Mouse (Mus musculus): ENCODE data around the gene 9930111J21Rik2.

DNA sequence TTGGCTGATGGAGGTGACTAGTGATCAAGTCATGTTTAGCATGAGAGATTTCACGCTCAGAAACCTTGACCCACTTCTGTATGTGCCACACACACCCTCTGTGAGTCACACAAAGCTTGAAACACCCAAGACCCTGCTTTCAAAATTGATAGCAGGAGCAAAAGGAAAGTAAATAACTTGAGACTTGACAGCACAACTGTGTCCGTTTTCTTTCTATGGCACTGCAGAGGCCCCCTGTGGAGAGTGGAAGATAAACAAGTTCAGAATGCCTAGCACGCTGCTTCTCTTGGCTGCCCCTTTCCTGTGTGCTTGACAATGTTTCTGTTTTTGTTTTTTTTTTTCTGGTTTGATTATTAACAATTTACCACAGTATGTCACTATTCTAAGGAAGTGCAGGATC, 33.8 kb upstream of the 9930111J21Rik2 start:
- TF ChIP-seq POLR2A (IDR thresholded peaks at IDR 0.05; ENCODE audit: insufficient read length, low read depth) (no peak), CEBPB (IDR thresholded peaks at IDR 0.05; ENCODE audit: insufficient read depth, poor library complexity, severe bottlenecking) (no peak), MAX (IDR thresholded peaks at IDR 0.05; ENCODE audit: low read depth) (no peak), E2F4 (IDR thresholded peaks at IDR 0.05; ENCODE audit: insufficient read depth) (no peak), TCF12 (IDR thresholded peaks at IDR 0.05; ENCODE audit: insufficient read depth, poor library complexity, severe bottlenecking) (no peak), SRF (IDR thresholded peaks at IDR 0.05; ENCODE audit: control insufficient read depth, insufficient read length, low read depth) (no peak), POLR2AphosphoS2 (IDR thresholded peaks at IDR 0.05; ENCODE audit: insufficient read length, low read depth) (no peak), TCF3 (IDR thresholded peaks at IDR 0.05; ENCODE audit: insufficient read length, low read depth) (no peak), MYOD1 (IDR thresholded peaks at IDR 0.05; ENCODE audit: control insufficient read depth in 1 of 3, insufficient read length in 2 of 3, low read depth in 2 of 3) (no peak), USF1 (IDR thresholded peaks at IDR 0.05; ENCODE audit: low read depth) (no peak), MYOG (IDR thresholded peaks at IDR 0.05; ENCODE audit: control insufficient read depth in 1 of 3, insufficient read depth in 1 of 3, insufficient read length in 2 of 3, low read depth in 2 of 3) (no peak)
